Mouse (Mus musculus): ENCODE data around the gene Cdh22.

Cdh22 gene

GRCm38 (mm10) chr2:165158317-165158716 lies 76.3 kb downstream of the Cdh22 start:
- intact Hi-C loops (cut with DNase I) = no loop called here

- intact Hi-C loops (cut with DNase I) = no loop called here
These were observed 76.8 kb downstream of the Cdh22 start for GRCm38 (mm10) chr2:165157900-165158299.

GRCm38 (mm10) chr2:165153006-165153405 lies 81.6 kb downstream of the Cdh22 start:
- intact Hi-C loops (cut with DNase I) = no loop called here

- intact Hi-C loops (cut with DNase I) = no loop called here
These were observed 84.9 kb downstream of the Cdh22 start for GRCm38 (mm10) chr2:165149741-165150140.

GRCm38 (mm10) chr2:165145821-165146220 lies 88.8 kb downstream of the Cdh22 start:
- intact Hi-C loops (cut with DNase I) = no loop called here

GRCm38 (mm10) chr2:165143487-165143886 lies 91.2 kb downstream of the Cdh22 start:
- intact Hi-C loops (cut with DNase I) = no loop called here

- intact Hi-C loops (cut with DNase I) = no loop called here
These were observed 98.6 kb downstream of the Cdh22 start for GRCm38 (mm10) chr2:165136049-165136448.

GRCm38 (mm10) chr2:165133566-165133965 lies 101.1 kb downstream of the Cdh22 start:
- intact Hi-C loops (cut with DNase I) = no loop called here

- intact Hi-C loops (cut with DNase I) = no loop called here
These were observed 103.2 kb downstream of the Cdh22 start for GRCm38 (mm10) chr2:165131428-165131827.

GRCm38 (mm10) chr2:165129189-165129588 lies 105.5 kb downstream of the Cdh22 start:
- intact Hi-C loops (cut with DNase I) = no loop called here

GRCm38 (mm10) chr2:165126896-165127562 lies 107.6 kb downstream of the Cdh22 start:
- intact Hi-C loops (cut with DNase I) = no loop called here

GRCm38 (mm10) chr2:165121206-165121840 lies 113.3 kb downstream of the Cdh22 start:
- intact Hi-C loops (cut with DNase I) = no loop called here

GRCm38 (mm10) chr2:165120765-165121164 lies 113.9 kb downstream of the Cdh22 start:
- intact Hi-C loops (cut with DNase I) = no loop called here

- intact Hi-C loops (cut with DNase I) = loop anchor here (2.0 kb wide), 1 partner anchor 37 kb away; no protein-coding TSS in a partner anchor
These were observed 120.9 kb downstream of the Cdh22 start for GRCm38 (mm10) chr2:165113733-165114132.

- intact Hi-C loops (cut with DNase I) = loop anchor here (2.0 kb wide), 1 partner anchor 35 kb away; no protein-coding TSS in a partner anchor
These were observed 122.5 kb downstream of the Cdh22 start for GRCm38 (mm10) chr2:165112149-165112548.

GRCm38 (mm10) chr2:165106585-165106984 lies 128.1 kb downstream of the Cdh22 start:
- intact Hi-C loops (cut with DNase I) = no loop called here

GRCm38 (mm10) chr2:165105513-165106079 lies 129.1 kb downstream of the Cdh22 start:
- intact Hi-C loops (cut with DNase I) = no loop called here

GRCm38 (mm10) chr2:165102920-165103319 lies 131.7 kb downstream of the Cdh22 start:
- intact Hi-C loops (cut with DNase I) = no loop called here

- intact Hi-C loops (cut with DNase I) = no loop called here
These were observed 133.9 kb downstream of the Cdh22 start for GRCm38 (mm10) chr2:165100749-165101148.

GRCm38 (mm10) chr2:165098861-165099260 lies 135.8 kb downstream of the Cdh22 start:
- intact Hi-C loops (cut with DNase I) = no loop called here

GRCm38 (mm10) chr2:165096367-165096766 lies 138.3 kb downstream of the Cdh22 start:
- intact Hi-C loops (cut with DNase I) = no loop called here

GRCm38 (mm10) chr2:165092393-165092792 lies 142.3 kb downstream of the Cdh22 start:
- intact Hi-C loops (cut with DNase I) = no loop called here
